Mouse (Mus musculus): ENCODE results near the gene Nme3. TPM values are rescaled to one million over a fixed set of nuclear protein-coding genes. Genes with fewer than 3 reads are reported as not detected.
"Not testable (repeated sequence)": the region's sequence is repeated elsewhere in the genome, so short reads cannot be mapped to it uniquely, and the experiment has no call there.

Nme3 gene
- total RNA-seq, 4 experiments from 2014 or later, result 73.5 to 148 (median 104) TPM

- no peak for DNase-seq
These were observed 3.7 kb downstream of the Nme3 start for GRCm38 (mm10) chr17:24900014-24900413.

DNA sequence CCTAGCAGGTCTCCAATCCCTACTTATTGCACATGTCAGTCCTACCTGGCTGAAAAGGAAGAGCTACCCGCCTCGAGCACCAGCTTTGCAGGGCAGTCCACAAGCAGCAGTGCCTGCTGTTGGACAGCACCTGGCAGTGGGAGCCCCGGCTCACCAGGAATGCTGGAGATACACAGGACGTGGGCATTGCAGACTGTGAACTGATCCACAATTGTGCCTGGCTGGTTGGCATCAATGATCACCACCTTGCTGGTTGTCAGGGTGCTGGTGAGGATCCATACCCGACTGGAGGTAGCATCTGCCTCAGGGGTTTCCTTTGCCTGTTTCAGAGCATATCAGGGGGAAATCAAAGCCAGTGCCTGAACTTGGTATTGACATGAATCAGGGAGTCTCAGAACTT lies 5.8 kb downstream of the Nme3 start:
- no peak for DNase-seq

DNA sequence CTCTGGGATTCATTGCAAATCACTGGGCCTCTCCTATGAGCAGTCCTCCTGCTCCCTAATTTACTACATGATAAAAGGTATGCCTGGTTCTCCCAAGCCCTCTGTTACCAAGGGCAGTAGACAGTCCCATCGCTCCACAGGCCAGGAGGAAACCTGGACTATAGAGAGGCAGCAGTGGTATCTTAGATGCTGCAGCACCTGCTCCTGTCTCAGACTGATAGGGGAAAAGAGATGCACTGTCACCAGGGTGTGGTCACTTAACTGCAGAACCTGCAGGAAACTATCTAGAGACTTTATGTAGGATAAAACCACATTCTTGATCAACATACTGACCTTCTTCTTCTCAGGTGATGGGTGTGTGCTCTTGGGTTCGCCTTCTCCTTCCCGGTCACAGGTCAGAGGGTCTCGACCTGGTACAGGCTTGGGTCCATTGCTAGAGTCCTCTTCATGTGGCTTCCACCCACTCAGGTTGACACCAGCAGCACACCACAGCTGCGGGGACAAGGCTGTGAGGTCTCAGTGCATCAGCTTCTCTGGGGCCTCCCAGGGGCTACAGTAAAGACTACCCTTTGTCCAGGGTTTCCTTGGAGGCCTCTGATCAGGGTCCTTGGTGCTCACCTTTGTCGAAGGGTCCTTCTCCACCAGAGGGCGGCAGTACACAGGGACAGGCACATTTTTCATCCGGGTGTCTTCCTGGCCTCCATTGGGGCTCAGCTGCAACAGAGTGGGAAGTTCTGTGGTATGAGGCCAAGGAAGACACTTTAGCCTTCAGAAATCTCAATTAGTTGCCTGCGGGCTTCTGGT lies 6.6 kb downstream of the Nme3 start:
- no peak for DNase-seq

- no peak for DNase-seq
These were observed 7.5 kb downstream of the Nme3 start for GRCm38 (mm10) chr17:24903767-24904166.

GRCm38 (mm10) chr17:24907591-24907990 lies 11.3 kb downstream of the Nme3 start:
- DNase-seq, result peak; percentile 89

GRCm38 (mm10) chr17:24913984-24914383 lies 17.7 kb downstream of the Nme3 start:
- DNase-seq, result no peak

DNA sequence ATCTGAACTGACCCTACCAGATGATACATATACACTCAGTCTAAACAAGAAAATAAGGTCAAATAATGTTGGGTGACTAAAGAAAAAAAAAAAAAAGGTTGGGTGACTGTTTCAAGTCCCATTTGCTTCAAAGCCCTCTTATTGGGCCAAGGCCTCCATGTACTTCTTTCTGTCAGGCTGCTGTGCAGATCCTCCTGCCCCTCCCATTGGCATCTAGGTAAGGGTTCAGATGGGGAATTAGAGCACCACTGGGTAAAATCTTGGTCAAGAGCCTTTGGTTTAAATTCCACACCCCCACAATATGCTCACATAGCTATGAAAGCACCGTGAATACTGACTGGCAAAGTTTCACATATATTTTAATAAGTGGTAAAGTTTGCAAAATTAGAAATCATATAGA lies 26.9 kb downstream of the Nme3 start:
- DNase-seq, result no peak

DNA sequence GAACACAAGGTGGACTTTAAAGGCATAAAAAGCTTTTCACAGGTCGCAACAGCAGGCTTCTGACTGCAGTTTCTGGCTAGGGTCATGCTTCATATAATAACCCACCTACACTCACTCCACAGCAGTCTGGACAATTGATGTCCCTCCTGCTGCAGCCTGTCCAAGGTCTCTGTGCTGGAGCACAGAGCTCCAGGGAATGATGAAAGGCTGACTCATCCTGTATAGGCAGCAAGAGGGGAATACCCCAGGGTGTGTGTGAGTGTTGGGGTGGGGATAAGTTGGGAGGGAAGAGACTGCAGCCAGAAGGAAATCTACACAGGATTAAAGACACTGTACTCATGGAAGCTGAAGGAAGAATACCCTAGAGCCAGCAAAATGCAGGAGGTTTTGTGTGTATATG lies 33.2 kb downstream of the Nme3 start:
- peak; percentile 69 for DNase-seq

DNA sequence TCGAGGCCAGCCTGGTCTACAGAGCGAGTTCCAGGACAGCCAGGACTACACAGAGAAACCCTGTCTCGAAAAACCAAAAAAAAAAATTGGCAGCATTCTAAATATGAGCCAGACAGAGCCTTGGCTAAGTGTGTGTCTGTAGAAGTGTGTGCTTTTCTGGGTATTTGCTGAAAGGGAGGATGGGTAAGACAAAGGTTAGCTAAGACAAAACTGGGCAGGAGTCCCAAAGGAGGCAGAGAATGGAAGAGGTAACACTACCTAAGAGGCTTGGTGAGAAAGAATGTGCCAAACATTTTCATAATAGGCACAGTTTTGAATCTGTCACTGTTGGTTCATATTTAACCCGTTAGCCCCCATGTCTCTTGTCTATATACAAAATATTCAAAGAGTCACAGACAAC lies 36.1 kb downstream of the Nme3 start:
- DNase-seq, result no peak

GRCm38 (mm10) chr17:24933163-24933562 lies 36.9 kb downstream of the Nme3 start:
- no peak for DNase-seq

DNA sequence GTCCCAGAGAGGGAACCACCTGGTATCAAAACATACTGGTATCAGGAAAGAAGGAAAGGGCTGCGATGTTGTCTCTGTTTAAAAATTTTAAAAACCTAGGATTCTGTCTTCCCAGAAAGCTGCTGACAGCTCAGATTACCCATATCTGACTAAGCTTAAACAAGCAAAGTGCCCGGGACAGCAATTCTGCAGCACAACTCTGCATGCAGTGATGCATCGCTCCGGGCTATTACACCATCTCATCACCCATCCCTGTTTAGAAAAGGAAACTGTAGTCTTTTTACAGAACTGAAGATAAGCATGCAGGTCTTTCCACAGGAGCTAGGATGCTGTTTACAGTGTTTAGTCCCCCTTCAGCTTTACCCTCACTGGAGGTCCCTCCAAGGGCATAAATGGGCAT lies 38.6 kb downstream of the Nme3 start:
- no peak for DNase-seq

- no peak for DNase-seq
These were observed 39.4 kb downstream of the Nme3 start for GRCm38 (mm10) chr17:24935666-24936065.

- peak; percentile 95 for DNase-seq
These were observed 40.2 kb downstream of the Nme3 start, which contains the start of gene Mapk8ip3 for GRCm38 (mm10) chr17:24936259-24937237. Gene Mapk8ip3, minus strand, starts transcription at chr17:24936977.

DNA sequence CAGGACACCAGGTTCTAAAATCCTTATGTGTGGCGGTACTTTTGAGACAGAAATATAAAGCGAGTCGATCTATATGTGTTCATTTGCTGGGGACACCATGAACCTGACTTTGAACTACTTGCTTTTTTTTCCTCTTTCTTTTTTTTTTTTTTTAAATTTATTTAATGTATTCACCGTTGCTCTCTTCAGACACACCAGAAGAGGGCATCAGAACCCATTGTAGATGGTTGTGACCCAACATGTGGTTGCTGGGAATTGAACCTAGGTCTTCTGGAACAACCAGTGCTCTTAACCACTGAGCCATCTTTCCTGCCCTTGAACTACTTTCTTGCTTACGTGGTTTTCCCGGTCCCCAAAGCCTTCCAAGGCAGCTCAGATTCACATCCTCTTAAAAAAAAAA lies 41.0 kb downstream of the Nme3 start:
- no peak for DNase-seq

GRCm38 (mm10) chr17:24942453-24942852 lies 46.2 kb downstream of the Nme3 start:
- DNase-seq, result not testable (repeated sequence)

GRCm38 (mm10) chr17:24943036-24943435 lies 46.7 kb downstream of the Nme3 start:
- DNase-seq, result no peak

DNA sequence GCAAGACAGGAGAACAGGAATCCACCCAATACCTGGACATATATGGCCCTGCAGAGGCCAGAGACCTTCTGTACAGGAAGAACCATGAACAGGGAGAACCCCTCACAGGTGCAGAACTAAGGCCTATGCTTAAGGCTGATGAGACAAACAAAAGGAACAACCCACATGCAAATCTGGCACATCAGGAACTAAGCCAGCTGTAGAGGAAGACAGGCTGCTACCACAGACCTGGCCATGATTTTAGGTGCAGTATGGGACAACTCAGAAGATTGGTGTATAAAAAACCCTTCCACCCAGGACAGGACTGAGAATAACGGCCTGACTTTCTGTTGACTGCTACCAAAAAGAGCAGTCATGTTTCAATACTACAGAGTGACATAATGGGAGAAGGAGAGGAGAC lies 47.3 kb downstream of the Nme3 start:
- not testable (repeated sequence) for DNase-seq

Other genes with a start within 250 kb of the Nme3 start
- 10 to 100 TPM; 45.9 to 78.6 (median 73.7) TPM for gene Slc9a3r2, start 246.2 kb upstream of the Nme3 start, total RNA-seq (2022)
- gene Npw, start 238.0 kb upstream of the Nme3 start, total RNA-seq (2022), result not detected
- gene Zfp598, start 226.8 kb upstream of the Nme3 start, total RNA-seq (2022), result 10 to 100 TPM; 44.9 to 59.4 (median 50.8) TPM
- 1 to 10 TPM; 2.4 to 5.5 (median 3.8) TPM for gene Syngr3, start 206.5 kb upstream of the Nme3 start, total RNA-seq (2022)
- 10 to 100 TPM; 31.7 to 35.6 (median 32.6) TPM for gene Gfer, start 200.3 kb upstream of the Nme3 start, total RNA-seq (2022)
- 10 to 100 TPM in 1 of 4 experiments, 1 to 10 TPM in 3; 2.8 to 14.8 (median 7.5) TPM for gene Noxo1, start 200.3 kb upstream of the Nme3 start, total RNA-seq (2022)
- gene Tbl3, start 188.8 kb upstream of the Nme3 start, total RNA-seq (2022), result 10 to 100 TPM; 34.3 to 40.5 (median 38.2) TPM
- not detected for gene Rnf151, start 178.4 kb upstream of the Nme3 start, total RNA-seq (2022)
- 100 to 1,000 TPM; 571 to 651 (median 615) TPM for gene Rps2, start 178.4 kb upstream of the Nme3 start, total RNA-seq (2022)
- gene Ndufb10, start 172.0 kb upstream of the Nme3 start, total RNA-seq (2022), result 100 to 1,000 TPM; 199 to 268 (median 237) TPM
- gene Rpl3l, start 168.7 kb upstream of the Nme3 start, total RNA-seq (2022), result under 1 TPM in 1 of 4 experiments, not detected in 3; 0.49 TPM
- 10 to 100 TPM; 87.3 to 91.3 (median 89.0) TPM for gene Msrb1, start 159.9 kb upstream of the Nme3 start, total RNA-seq (2022)
- gene Hs3st6, start 143.5 kb upstream of the Nme3 start, total RNA-seq (2022), result 1 to 10 TPM; 1.7 to 2.8 (median 2.4) TPM
- 1 to 10 TPM in 2 of 4 experiments, under 1 TPM in 2; 0.52 to 2.7 (median 1.1) TPM for gene Meiob, start 92.2 kb upstream of the Nme3 start, total RNA-seq (2022)
- 10 to 100 TPM; 81.9 to 99.1 (median 92.7) TPM for gene Hagh, start 56.4 kb upstream of the Nme3 start, total RNA-seq (2022)
- 10 to 100 TPM; 26.4 to 36.0 (median 32.1) TPM for gene Fahd1, start 46.1 kb upstream of the Nme3 start, total RNA-seq (2022)
- 1 to 10 TPM; 2.0 to 5.8 (median 2.7) TPM for gene Igfals, start 30.5 kb upstream of the Nme3 start, total RNA-seq (2022)
- 10 to 100 TPM; 58.9 to 66.0 (median 61.5) TPM for gene Nubp2, start 10.2 kb upstream of the Nme3 start, total RNA-seq (2022)
- gene Spsb3, start 9.9 kb upstream of the Nme3 start, total RNA-seq (2022), result 10 to 100 TPM; 31.5 to 34.0 (median 33.7) TPM
- 10 to 100 TPM; 43.6 to 80.7 (median 66.3) TPM for gene Eme2, start 1.4 kb upstream of the Nme3 start, total RNA-seq (2022)
- 100 to 1,000 TPM; 120 to 201 (median 138) TPM for gene Mrps34, start 1.4 kb upstream of the Nme3 start, total RNA-seq (2022)
- 100 to 1,000 TPM in 3 of 4 experiments, 10 to 100 TPM in 1; 96.1 to 271 (median 177) TPM for gene Mapk8ip3, start 40.5 kb downstream of the Nme3 start, total RNA-seq (2022)
- 10 to 100 TPM; 28.0 to 38.5 (median 30.7) TPM for gene Jpt2, start 64.2 kb downstream of the Nme3 start, total RNA-seq (2022)
- gene Cramp1l, start 119.3 kb downstream of the Nme3 start, total RNA-seq (2022), result 10 to 100 TPM; 22.0 to 33.2 (median 25.4) TPM
- 10 to 100 TPM; 31.7 to 45.0 (median 38.1) TPM for gene Ift140, start 119.6 kb downstream of the Nme3 start, total RNA-seq (2022)
- gene Tmem204, start 187.1 kb downstream of the Nme3 start, total RNA-seq (2022), result 10 to 100 TPM; 35.3 to 56.0 (median 52.6) TPM
- 10 to 100 TPM; 24.0 to 40.2 (median 29.5) TPM for gene Telo2, start 219.5 kb downstream of the Nme3 start, total RNA-seq (2022)
- gene Ptx4, start 224.3 kb downstream of the Nme3 start, total RNA-seq (2022), result not detected
- 10 to 100 TPM; 47.4 to 77.7 (median 67.8) TPM for gene Clcn7, start 236.9 kb downstream of the Nme3 start, total RNA-seq (2022)

All from adrenal gland, adult 8-10 months (tissue).